Mouse (Mus musculus) frontal cortex, postnatal 25 days (tissue): Measurements from ENCODE around the gene Pip4k2a.

Experiments used
- DNase-seq, 2 experiments: peaks; one replicate each; pipeline ENCODE4 v3.0.0; 2022; ENCODE audit warnings: low spot score in 2 of 2

Gene Pip4k2a

GRCm38 (mm10) chr2:18955671-18956070, 42.3 kb downstream of the Pip4k2a start:
- DNase-seq: no peak

GRCm38 (mm10) chr2:18955022-18955421, 42.9 kb downstream of the Pip4k2a start:
- DNase-seq: no peak

- DNase-seq: no peak
Measured at GRCm38 (mm10) chr2:18954422-18954821, 43.5 kb downstream of the Pip4k2a start.

- no peak for DNase-seq
Measured at GRCm38 (mm10) chr2:18952102-18952673, 45.7 kb downstream of the Pip4k2a start.

- DNase-seq: no peak
Measured at GRCm38 (mm10) chr2:18950758-18951157, 47.2 kb downstream of the Pip4k2a start.

- no peak for DNase-seq
Measured at GRCm38 (mm10) chr2:18948741-18949140, 49.2 kb downstream of the Pip4k2a start.

GRCm38 (mm10) chr2:18947669-18948459, 50.1 kb downstream of the Pip4k2a start:
- no peak for DNase-seq

GRCm38 (mm10) chr2:18945438-18945837, 52.5 kb downstream of the Pip4k2a start:
- DNase-seq: no peak

GRCm38 (mm10) chr2:18943930-18944329, 54.0 kb downstream of the Pip4k2a start:
- no peak for DNase-seq

GRCm38 (mm10) chr2:18943366-18943765, 54.6 kb downstream of the Pip4k2a start:
- DNase-seq: no peak

- no peak for DNase-seq
Measured at GRCm38 (mm10) chr2:18940693-18941270, 57.1 kb downstream of the Pip4k2a start.

- no peak for DNase-seq
Measured at GRCm38 (mm10) chr2:18938923-18939329, 59.0 kb downstream of the Pip4k2a start.

GRCm38 (mm10) chr2:18938232-18938631, 59.7 kb downstream of the Pip4k2a start:
- DNase-seq: no peak

- no peak for DNase-seq
Measured at GRCm38 (mm10) chr2:18937611-18938010, 60.3 kb downstream of the Pip4k2a start.

GRCm38 (mm10) chr2:18936446-18936845, 61.5 kb downstream of the Pip4k2a start:
- no peak for DNase-seq

- no peak for DNase-seq
Measured at GRCm38 (mm10) chr2:18935581-18936027, 62.3 kb downstream of the Pip4k2a start.

GRCm38 (mm10) chr2:18934131-18934530, 63.8 kb downstream of the Pip4k2a start:
- DNase-seq: no peak

GRCm38 (mm10) chr2:18933418-18933817, 64.5 kb downstream of the Pip4k2a start:
- no peak for DNase-seq

GRCm38 (mm10) chr2:18930318-18931060, 67.4 kb downstream of the Pip4k2a start:
- DNase-seq: no peak

GRCm38 (mm10) chr2:18928597-18929257, 69.2 kb downstream of the Pip4k2a start:
- DNase-seq: no peak

- no peak for DNase-seq
Measured at GRCm38 (mm10) chr2:18928196-18928595, 69.7 kb downstream of the Pip4k2a start.
